Mouse (Mus musculus) bone marrow, adult 2 months (tissue): ENCODE measurements at regions not wholly inside any gene's neighbourhood (a gene's known extent, or its start where the extent isn't known, plus 50 kb on each side); places are given as distances from the start of the nearest gene placed in this dataset.

ENCODE experiments used
- H3K27ac ChIP-seq: fragments of 200-500 bp; 2 replicates; pipeline ENCODE4 v1.5.1; 2012; ENCODE audit warnings: low read depth, mild to moderate bottlenecking, control low read depth, inconsistent platforms, low read length; ENCODE audit not compliant: control insufficient read depth, poor library complexity, insufficient read depth
- H3K4me1 ChIP-seq: fragments of 200-500 bp; 2 replicates; pipeline ENCODE4 v1.6.1; 2011; ENCODE audit warnings: low read length; ENCODE audit not compliant: control insufficient read depth, insufficient read depth
- H3K4me3 ChIP-seq: fragments of 200-500 bp; replicated peaks from 2 replicates; pipeline ENCODE3; 2011; ENCODE audit warnings: mild to moderate bottlenecking, low read depth, low read length, control low read depth; ENCODE audit not compliant: control insufficient read depth
- CTCF ChIP-seq: fragments of 200-500 bp; IDR thresholded peaks from 2 replicates; pipeline ENCODE4 v1.5.1; 2011; ENCODE audit warnings: low read length, control low read depth; ENCODE audit not compliant: control insufficient read depth, insufficient read depth
- POLR2A ChIP-seq: fragments of 200-500 bp; IDR thresholded peaks from 2 replicates; pipeline ENCODE4 v1.6.1; 2011; ENCODE audit warnings: low read depth, mild to moderate bottlenecking, control low read depth, low read length, borderline replicate concordance; ENCODE audit not compliant: control insufficient read depth
- WGBS: fragments of 180-500 bp; shearing (Covaris S2); methylation state at CpG from one replicate; pipeline ENCODE4 v1.1.7; 2018; 5-methylcytosine and 5-hydroxymethylcytosine counted together

- TF ChIP-seq POLR2A, result no peak
- TF ChIP-seq CTCF, result no peak
- H3K27ac ChIP-seq, result no peak overlapping the region
These were observed 75.9 kb upstream of the Fn1 start for GRCm38 (mm10) chr1:71728852-71729347.

GRCm38 (mm10) chr1:71723816-71724215, 70.8 kb upstream of the Fn1 start:
- WGBS, result 65% methylated on average over 7 of the region's 7 CpGs
- TF ChIP-seq CTCF (no peak), POLR2A (no peak)
- Histone ChIP-seq H3K4me1 (no peaks in the 10 kb centered on the region; the same call in none of the 2 replicates), H3K4me3 (no peak overlapping the region), H3K27ac (no peak overlapping the region)

More at GRCm38 (mm10) chr1:71728852-71729347, 75.9 kb upstream of the Fn1 start:
- 58% methylated on average over 8 of the region's 8 CpGs for WGBS
- Histone ChIP-seq H3K4me1 (peaks cover 1% of the 10 kb centered on the region), H3K4me3 (no peak overlapping the region)

GRCm38 (mm10) chr1:71723039-71723397, 70.0 kb upstream of the Fn1 start:
- no peak overlapping the region for H3K27ac ChIP-seq
- TF ChIP-seq CTCF (no peak), POLR2A (no peak)
- H3K4me3 ChIP-seq, result no peak overlapping the region
- H3K4me1 ChIP-seq, result no peaks in the 10 kb centered on the region; the same call in 1 of the 2 replicates
- WGBS, result 42% methylated on average over 2 of the region's 2 CpGs

- Histone ChIP-seq H3K4me3 (no peak overlapping the region), H3K27ac (no peak overlapping the region), H3K4me1 (no peaks in the 10 kb centered on the region; the same call in 1 of the 2 replicates)
- no peak for TF ChIP-seq POLR2A
- TF ChIP-seq CTCF, result no peak
- 45% methylated on average over 6 of the region's 6 CpGs for WGBS
These were observed 69.4 kb upstream of the Fn1 start for GRCm38 (mm10) chr1:71722211-71723038.
